Mouse (Mus musculus): ENCODE measurements around the gene Smyd4. TPM values are rescaled to one million over a fixed set of nuclear protein-coding genes. Genes with fewer than 3 reads are reported as not detected.

Gene Smyd4
- polyA plus RNA-seq, 1 experiment from 2014 or later, result 15.1 TPM

- Histone ChIP-seq H3K4me1 (peaks cover 4% of the 10 kb centered on the region; the same call in 1 of the 2 replicates), H3K27ac (no peak overlapping the region), H3K36me3 (peaks cover 10% of the 10 kb centered on the region), H3K9me3 (no peaks in the 10 kb centered on the region), H3K4me2 (replicated peaks) (no peak overlapping the region), H3K9ac (no peak overlapping the region), H3K27me3 (replicated peaks) (no peaks in the 10 kb centered on the region), H3K4me3 (no peak overlapping the region)
- no peak for ATAC-seq (ENCODE audit: low FRiP score, low read depth)
- 97% methylated on average over 2 of the region's 2 CpGs for WGBS
Measured at GRCm38 (mm10) chr11:75324433-75324832, 23.8 kb upstream of the Smyd4 start.

DNA sequence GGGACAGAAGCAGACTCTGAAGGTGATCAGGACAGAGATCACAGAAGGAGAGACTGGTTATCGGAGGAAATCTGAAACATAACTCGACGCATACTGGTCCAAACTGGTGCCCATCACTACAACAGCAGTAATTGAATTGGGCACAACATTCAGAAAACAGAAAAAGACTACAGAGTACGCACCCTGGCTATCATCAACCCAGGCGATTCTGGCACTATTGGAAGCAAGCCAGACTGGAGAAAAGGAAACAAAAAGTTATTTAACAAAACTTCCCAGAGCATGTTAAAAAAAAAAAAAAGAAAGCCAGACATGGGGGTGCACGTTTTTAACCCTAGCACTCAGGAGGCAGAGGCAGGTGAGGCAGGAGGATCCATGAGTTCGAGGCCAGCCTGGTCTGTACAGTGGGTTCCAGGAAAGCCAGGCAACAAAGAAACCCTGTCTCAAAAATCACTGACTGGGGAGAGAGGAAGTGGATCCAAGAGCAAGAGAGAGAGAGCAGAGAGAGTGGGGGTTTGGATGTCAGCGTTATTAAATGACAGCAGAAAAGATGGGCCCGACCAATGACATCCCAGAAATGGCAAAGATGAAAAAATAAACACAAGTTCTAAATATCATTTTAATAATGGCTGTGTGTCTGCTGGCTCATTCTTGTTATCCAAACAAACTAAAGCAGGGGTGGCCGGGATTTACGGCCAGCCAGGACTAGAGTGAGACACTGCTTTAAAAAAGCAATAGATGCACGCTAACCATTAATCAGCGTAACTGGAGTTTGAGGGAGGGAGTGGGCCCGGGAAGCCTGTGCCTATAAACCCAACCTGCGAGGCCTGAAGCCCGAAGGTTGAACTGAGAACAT, 22.9 kb upstream of the Smyd4 start:
- Histone ChIP-seq H3K36me3 (peaks cover 12% of the 10 kb centered on the region), H3K4me1 (peaks cover 4% of the 10 kb centered on the region; the same call in 1 of the 2 replicates), H3K27ac (no peak overlapping the region), H3K4me2 (replicated peaks) (no peak overlapping the region), H3K9me3 (no peaks in the 10 kb centered on the region), H3K4me3 (no peak overlapping the region), H3K9ac (no peak overlapping the region), H3K27me3 (replicated peaks) (no peaks in the 10 kb centered on the region)
- WGBS, result 76% methylated on average over 16 of the region's 16 CpGs
- ATAC-seq (ENCODE audit: low FRiP score, low read depth), result no peak

DNA sequence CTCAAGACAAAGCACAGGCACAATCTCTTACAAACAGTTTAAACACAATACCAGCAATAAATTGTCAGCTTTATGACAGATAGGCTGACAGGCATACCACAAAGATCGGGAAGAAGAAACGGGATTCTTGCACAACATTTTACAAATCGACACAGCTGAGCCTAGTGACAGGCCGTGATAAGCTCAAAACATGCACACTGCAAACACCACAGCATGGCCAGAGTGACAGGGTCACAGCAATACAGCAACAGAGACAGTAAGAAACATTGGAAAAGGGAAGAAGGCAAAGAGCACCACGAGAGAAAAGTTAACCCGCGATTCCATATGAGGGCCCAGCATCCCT, 22.3 kb upstream of the Smyd4 start:
- H3K4me2 ChIP-seq (replicated peaks), result no peak overlapping the region
- no peaks in the 10 kb centered on the region for H3K9me3 ChIP-seq
- ATAC-seq (ENCODE audit: low FRiP score, low read depth), result no peak
- no peak overlapping the region for H3K27ac ChIP-seq
- H3K4me1 ChIP-seq, result peaks cover 4% of the 10 kb centered on the region; the same call in 1 of the 2 replicates
- H3K4me3 ChIP-seq, result no peak overlapping the region
- WGBS, result 84% methylated on average over 7 of the region's 7 CpGs
- no peak overlapping the region for H3K9ac ChIP-seq
- H3K27me3 ChIP-seq (replicated peaks), result no peaks in the 10 kb centered on the region
- H3K36me3 ChIP-seq, result peaks cover 12% of the 10 kb centered on the region

GRCm38 (mm10) chr11:75336676-75337075, 11.6 kb upstream of the Smyd4 start:
- Histone ChIP-seq H3K27me3 (replicated peaks) (no peaks in the 10 kb centered on the region), H3K4me3 (no peak overlapping the region), H3K4me2 (replicated peaks) (no peak overlapping the region), H3K9ac (no peak overlapping the region), H3K36me3 (peaks cover 40% of the 10 kb centered on the region), H3K4me1 (no peaks in the 10 kb centered on the region), H3K9me3 (no peaks in the 10 kb centered on the region), H3K27ac (no peak overlapping the region)
- 80% methylated on average over 8 of the region's 8 CpGs for WGBS
- no peak for ATAC-seq (ENCODE audit: low FRiP score, low read depth)

- no peaks in the 10 kb centered on the region for H3K4me1 ChIP-seq
- H3K4me2 ChIP-seq (replicated peaks), result no peak overlapping the region
- no peak overlapping the region for H3K4me3 ChIP-seq
- 93% methylated on average over 7 of the region's 7 CpGs for WGBS
- no peaks in the 10 kb centered on the region for H3K27me3 ChIP-seq (replicated peaks)
- no peaks in the 10 kb centered on the region for H3K9me3 ChIP-seq
- no peak for ATAC-seq (ENCODE audit: low FRiP score, low read depth)
- peaks cover 36% of the 10 kb centered on the region for H3K36me3 ChIP-seq
- no peak overlapping the region for H3K27ac ChIP-seq
- no peak overlapping the region for H3K9ac ChIP-seq
Measured at GRCm38 (mm10) chr11:75337246-75337645, 11.0 kb upstream of the Smyd4 start.

GRCm38 (mm10) chr11:75340076-75340475, 8.2 kb upstream of the Smyd4 start:
- no peaks in the 10 kb centered on the region for H3K4me1 ChIP-seq
- H3K4me3 ChIP-seq, result no peak overlapping the region
- WGBS, result 94% methylated on average over 14 of the region's 14 CpGs
- H3K36me3 ChIP-seq, result peaks cover 36% of the 10 kb centered on the region
- no peak overlapping the region for H3K4me2 ChIP-seq (replicated peaks)
- no peak overlapping the region for H3K27ac ChIP-seq
- no peak for ATAC-seq (ENCODE audit: low FRiP score, low read depth)
- no peaks in the 10 kb centered on the region for H3K27me3 ChIP-seq (replicated peaks)
- no peaks in the 10 kb centered on the region for H3K9me3 ChIP-seq
- H3K9ac ChIP-seq, result no peak overlapping the region

DNA sequence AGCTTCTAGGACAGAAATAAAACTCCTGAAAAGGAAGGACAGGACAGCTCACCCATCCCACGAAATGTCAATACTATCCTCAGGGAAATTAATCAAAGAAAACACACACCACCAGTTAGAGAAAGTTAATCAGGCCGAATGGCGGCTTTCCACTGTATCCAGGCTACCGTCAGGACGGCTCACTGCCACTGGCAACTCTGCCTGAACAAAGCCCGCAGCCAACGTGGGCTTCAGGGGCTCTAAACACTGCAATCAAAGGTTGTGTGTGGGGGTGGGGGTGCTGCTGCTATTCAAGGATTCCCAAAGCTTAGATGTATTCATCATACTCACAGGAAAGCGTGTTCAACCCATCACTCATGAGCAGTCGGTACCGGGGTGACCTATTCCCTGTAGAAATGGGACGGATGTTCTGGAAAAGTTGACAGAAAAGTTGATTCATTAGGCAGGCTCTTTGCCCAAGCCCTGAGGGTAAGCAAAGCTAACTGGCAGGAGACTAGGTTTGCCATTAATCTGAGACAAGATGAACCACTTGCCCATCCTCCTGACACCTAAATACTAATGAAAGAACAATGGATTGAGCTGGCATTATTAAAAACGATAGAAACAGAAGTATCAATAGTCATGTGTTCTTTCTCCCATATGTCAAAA, 7.4 kb upstream of the Smyd4 start:
- ATAC-seq (ENCODE audit: low FRiP score, low read depth), result no peak
- Histone ChIP-seq H3K27ac (no peak overlapping the region), H3K27me3 (replicated peaks) (no peaks in the 10 kb centered on the region), H3K4me1 (no peaks in the 10 kb centered on the region), H3K9ac (no peak overlapping the region), H3K4me3 (no peak overlapping the region), H3K36me3 (peaks cover 36% of the 10 kb centered on the region), H3K4me2 (replicated peaks) (no peak overlapping the region), H3K9me3 (no peaks in the 10 kb centered on the region)
- 78% methylated on average over 12 of the region's 12 CpGs for WGBS

- Histone ChIP-seq H3K27me3 (replicated peaks) (no peaks in the 10 kb centered on the region), H3K36me3 (peaks cover 28% of the 10 kb centered on the region), H3K9ac (no peak overlapping the region), H3K4me1 (peaks cover 12% of the 10 kb centered on the region), H3K4me3 (no peak overlapping the region), H3K9me3 (no peaks in the 10 kb centered on the region), H3K27ac (no peak overlapping the region), H3K4me2 (replicated peaks) (no peak overlapping the region)
- 94% methylated on average over 2 of the region's 2 CpGs for WGBS
- ATAC-seq (ENCODE audit: low FRiP score, low read depth), result no peak
Measured at GRCm38 (mm10) chr11:75343096-75343495, 5.1 kb upstream of the Smyd4 start.

DNA sequence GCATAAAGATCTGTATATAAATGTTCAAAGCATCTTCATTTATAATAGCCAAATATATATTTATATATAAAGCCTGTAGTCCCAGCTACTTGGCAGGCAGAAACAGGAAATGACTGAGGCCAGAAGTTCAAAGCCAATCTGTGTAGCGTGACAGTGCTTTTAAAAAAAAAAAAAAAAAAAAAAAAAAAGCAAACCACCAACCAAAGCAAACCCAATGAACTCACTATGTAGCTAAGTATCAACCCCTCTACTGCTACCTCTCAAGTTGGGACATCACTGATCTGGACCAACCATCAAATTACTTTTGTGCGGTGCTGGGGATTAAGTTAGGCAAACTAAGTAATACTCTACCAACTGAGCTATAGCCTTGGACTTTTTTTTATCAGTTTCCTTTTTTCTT, 4.1 kb upstream of the Smyd4 start:
- WGBS, result 83% methylated on average over 2 of the region's 2 CpGs
- no peak for ATAC-seq (ENCODE audit: low FRiP score, low read depth)
- Histone ChIP-seq H3K4me1 (peaks cover 17% of the 10 kb centered on the region), H3K27ac (no peak overlapping the region), H3K9ac (no peak overlapping the region), H3K27me3 (replicated peaks) (no peaks in the 10 kb centered on the region), H3K36me3 (peaks cover 22% of the 10 kb centered on the region), H3K4me2 (replicated peaks) (no peak overlapping the region), H3K4me3 (no peak overlapping the region), H3K9me3 (no peaks in the 10 kb centered on the region)

DNA sequence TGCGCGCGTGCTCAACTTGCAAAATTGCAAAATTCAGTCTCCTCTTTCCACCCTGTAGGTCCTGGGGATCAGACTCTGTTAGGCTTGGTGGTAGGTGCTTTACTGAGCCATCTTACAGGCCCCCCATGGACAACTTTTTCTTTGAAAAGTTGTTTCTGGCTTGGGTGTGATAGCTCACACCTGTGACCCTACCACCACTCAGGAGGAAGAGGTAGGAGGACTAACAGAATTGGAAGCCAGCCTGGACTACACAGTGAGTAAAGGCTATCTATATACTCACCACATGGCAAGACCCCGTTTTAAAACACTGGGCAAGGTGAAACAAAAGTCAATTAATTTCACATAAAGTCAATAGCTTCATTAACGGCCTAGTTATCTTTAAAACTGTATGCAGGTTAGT, 3.5 kb upstream of the Smyd4 start:
- Histone ChIP-seq H3K4me1 (peaks cover 17% of the 10 kb centered on the region), H3K27ac (no peak overlapping the region), H3K4me3 (no peak overlapping the region), H3K9me3 (no peaks in the 10 kb centered on the region), H3K27me3 (replicated peaks) (no peaks in the 10 kb centered on the region), H3K4me2 (replicated peaks) (no peak overlapping the region), H3K9ac (no peak overlapping the region), H3K36me3 (peaks cover 18% of the 10 kb centered on the region)
- no peak for ATAC-seq (ENCODE audit: low FRiP score, low read depth)
- 96% methylated on average over 5 of the region's 5 CpGs for WGBS

DNA sequence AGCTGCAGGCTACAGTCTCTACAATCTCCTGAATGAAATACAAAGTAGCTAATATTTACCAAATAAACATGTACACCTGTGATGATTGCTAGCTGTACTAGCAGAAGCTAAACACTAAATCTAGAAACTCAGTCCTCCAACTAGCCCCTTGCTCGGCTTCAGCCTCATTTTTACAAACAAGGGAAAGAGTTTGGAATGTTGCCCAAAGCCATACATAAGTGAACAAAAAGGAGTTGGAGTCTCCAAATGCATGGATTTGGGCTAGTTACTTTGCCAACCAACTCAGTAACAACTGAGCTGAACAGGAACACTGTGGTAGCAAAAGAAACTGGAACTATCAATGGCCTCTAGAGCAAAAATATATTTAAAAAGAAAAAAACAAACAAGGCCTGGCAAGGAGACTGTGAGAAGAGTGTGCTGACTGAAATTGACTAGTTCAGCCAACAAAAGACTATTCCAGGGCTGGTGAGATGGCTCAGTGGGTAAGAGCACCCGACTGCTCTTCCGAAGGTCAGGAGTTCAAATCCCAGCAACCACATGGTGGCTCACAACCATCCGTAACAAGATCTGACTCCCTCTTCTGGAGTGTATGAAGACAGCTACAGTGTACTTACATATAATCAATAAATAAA, 1.6 kb upstream of the Smyd4 start:
- H3K36me3 ChIP-seq, result no peaks in the 10 kb centered on the region
- no peaks in the 10 kb centered on the region for H3K9me3 ChIP-seq
- ATAC-seq (ENCODE audit: low FRiP score, low read depth), result no peak
- peak overlapping the region; percentile 8; the same call in 1 of the 2 replicates for H3K9ac ChIP-seq
- H3K27me3 ChIP-seq (replicated peaks), result no peaks in the 10 kb centered on the region
- H3K27ac ChIP-seq, result no peak overlapping the region
- peaks cover 17% of the 10 kb centered on the region for H3K4me1 ChIP-seq
- H3K4me2 ChIP-seq (replicated peaks), result peak overlapping the region; percentile 35
- no peak overlapping the region for H3K4me3 ChIP-seq
- WGBS, result 68% methylated on average over 4 of the region's 4 CpGs

GRCm38 (mm10) chr11:75347188-75347585, 1.0 kb upstream of the Smyd4 start:
- H3K9me3 ChIP-seq, result no peaks in the 10 kb centered on the region
- H3K27me3 ChIP-seq (replicated peaks), result no peaks in the 10 kb centered on the region
- peak overlapping the region; percentile 79 for H3K4me3 ChIP-seq
- H3K4me2 ChIP-seq (replicated peaks), result peak overlapping the region; percentile 90
- ATAC-seq (ENCODE audit: low FRiP score, low read depth), result no peak
- peaks cover 17% of the 10 kb centered on the region for H3K4me1 ChIP-seq
- WGBS, result 48% methylated on average over 10 of the region's 10 CpGs
- H3K36me3 ChIP-seq, result no peaks in the 10 kb centered on the region
- peak overlapping the region; percentile 67 for H3K9ac ChIP-seq
- H3K27ac ChIP-seq, result no peak overlapping the region
